ENCODE assay signal across 13 mouse cellular contexts in the genomic region with DNA sequence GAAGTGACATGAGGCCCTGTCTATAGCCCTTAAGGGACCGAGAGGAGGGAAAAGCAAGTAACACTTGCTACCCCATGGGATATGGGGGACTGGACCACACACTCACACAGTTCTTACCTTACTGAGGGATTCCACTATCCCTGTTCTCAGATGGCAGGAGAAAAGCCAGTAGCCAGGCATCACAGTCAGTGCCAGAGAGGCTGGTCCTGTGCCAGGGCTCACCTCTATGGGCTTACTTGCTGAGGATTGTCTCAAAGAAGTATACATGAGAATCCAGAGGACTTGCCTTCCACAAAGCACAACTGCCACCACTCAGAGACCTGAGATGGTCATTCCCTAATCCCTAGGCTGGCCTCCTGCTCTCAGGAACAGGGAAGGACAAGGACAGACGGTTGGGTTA.
"Had no signal": no experiment of that assay in that cellular context is flagged by ENCODE, and none has a peak within 500 bp of the region (broad histone marks: within the 10 kb centered on the region; RNA-seq: fewer than 3 reads in every experiment).

No protein-coding gene starts in this region.

- H3K27ac ChIP-seq: limb, embryonic 15.5 days; liver, embryonic 12.5 days; macrophage; midbrain, embryonic 15.5 days; neural tube, embryonic 12.5 days; stomach, postnatal 0 days had no signal

- DNase-seq: kidney, postnatal 14 days; layer of hippocampus, postnatal 36 days; lung, embryonic 14.5 days; lung, postnatal 14 days; thymus, postnatal 25 days had no signal

- ATAC-seq: liver, embryonic 12.5 days; midbrain, embryonic 15.5 days had no signal

- H3K4me1 ChIP-seq: midbrain, embryonic 15.5 days; neural tube, embryonic 12.5 days had no signal

- H3K9ac ChIP-seq: limb, embryonic 15.5 days; liver, embryonic 12.5 days; lung, embryonic 14.5 days; midbrain, embryonic 15.5 days; neural tube, embryonic 12.5 days had no signal

- H3K4me2 ChIP-seq: limb, embryonic 15.5 days; liver, embryonic 12.5 days; lung, embryonic 14.5 days; midbrain, embryonic 11.5 days; midbrain, embryonic 15.5 days; neural tube, embryonic 12.5 days had no signal

- H3K9me3 ChIP-seq: limb, embryonic 15.5 days; liver, embryonic 12.5 days; megakaryocyte, embryonic 14.5 days; midbrain, embryonic 15.5 days; neural tube, embryonic 12.5 days had no signal

- H3K4me3 ChIP-seq: limb, embryonic 15.5 days; liver, embryonic 12.5 days; megakaryocyte, embryonic 14.5 days; midbrain, embryonic 15.5 days; neural tube, embryonic 12.5 days had no signal

- H3K27me3 ChIP-seq: limb, embryonic 15.5 days; liver, embryonic 12.5 days; megakaryocyte, embryonic 14.5 days; midbrain, embryonic 15.5 days; neural tube, embryonic 12.5 days had no signal
